Mouse (Mus musculus) liver, embryonic 14.5 days (tissue): Measurements from ENCODE around the gene Slamf9.

Experiments
- CTCF ChIP-seq: IDR thresholded peaks from 2 replicates; pipeline ENCODE4 v1.5.1; 2016; ENCODE audit warnings: antibody characterized with exemption, low read depth, control low read depth
- EP300 ChIP-seq: IDR thresholded peaks from 2 replicates; pipeline ENCODE4 v1.6.1; 2016; ENCODE audit warnings: antibody characterized with exemption, low read depth

DNA sequence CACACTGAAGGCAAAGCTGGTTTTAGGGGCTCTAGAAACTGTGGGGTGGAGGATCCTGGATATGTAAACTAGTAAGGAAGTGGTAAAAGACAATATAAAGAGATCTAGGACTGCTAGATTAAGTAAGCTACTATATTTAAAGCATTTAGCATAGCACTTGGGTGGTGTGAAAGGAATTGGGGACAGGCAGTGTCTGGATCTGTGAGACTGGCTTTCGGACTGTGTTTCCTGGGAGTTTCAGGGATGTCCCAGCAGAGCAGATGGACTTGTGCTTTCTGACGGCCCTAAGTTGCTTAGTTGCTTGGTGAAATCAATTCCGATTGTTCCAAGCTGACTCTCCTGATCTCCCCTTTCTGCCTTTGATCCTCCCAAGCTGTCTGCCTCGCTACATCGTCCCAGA lies 11.5 kb downstream of the Slamf9 start:
- TF ChIP-seq CTCF, result no peak
- no peak for TF ChIP-seq EP300
